Mouse (Mus musculus): ENCODE measurements at regions not wholly inside any gene's neighbourhood (a gene's known extent, or its start where the extent isn't known, plus 50 kb on each side); places are given as distances from the start of the nearest gene placed in this dataset.

DNA sequence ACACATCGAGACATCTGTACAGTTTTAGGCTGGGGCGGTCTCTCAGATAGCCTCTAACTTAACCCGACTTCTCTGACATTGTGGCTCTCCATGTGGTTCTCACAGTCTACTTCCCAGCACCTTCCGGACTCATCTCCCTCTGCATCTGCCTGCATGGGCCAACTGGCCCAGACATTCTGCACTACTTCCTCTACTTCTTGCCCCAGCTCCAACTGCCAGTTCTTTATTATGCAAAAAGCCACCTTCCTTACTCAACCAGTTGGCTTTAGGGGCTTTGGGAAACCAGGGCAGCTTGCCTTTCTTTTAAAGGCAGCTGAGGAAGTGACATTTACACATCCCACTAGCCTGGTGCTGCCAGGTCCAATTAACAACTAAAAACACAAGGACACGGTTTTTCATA lies 97.1 kb upstream of the Spdye4c start:
- TF ChIP-seq CTCF (IDR thresholded peaks at IDR 0.05; ENCODE audit: control insufficient read depth, insufficient read depth, insufficient read length) (no peak), MYOD1 (IDR thresholded peaks at IDR 0.05; ENCODE audit: control insufficient read depth, insufficient read length, low read depth) (no peak)

Data from C2C12 (cell line).